Mouse (Mus musculus): ENCODE data around the gene Hivep2.

DNA sequence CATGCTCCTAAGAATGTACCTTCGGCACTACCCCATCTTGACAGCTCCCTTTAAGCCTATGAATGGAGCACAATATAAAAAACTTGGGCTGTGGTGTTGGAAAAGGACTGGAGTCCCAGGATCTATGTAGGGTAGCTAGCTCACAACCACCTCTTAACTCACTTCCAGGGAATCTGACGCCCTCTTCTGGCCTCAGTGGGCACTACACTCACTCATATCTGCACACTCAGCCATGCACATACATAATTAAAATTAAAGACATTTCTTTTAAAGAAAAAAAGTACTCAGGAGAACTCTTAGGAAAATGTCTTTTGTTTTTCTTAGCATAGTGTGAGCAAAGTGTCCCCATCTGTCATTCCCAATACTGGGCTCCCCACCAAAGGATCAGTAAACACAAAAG is 81.1 kb downstream of the Hivep2 start:
- TF ChIP-seq ZC3H11A (IDR thresholded peaks at IDR 0.05; ENCODE audit: borderline replicate concordance, low read depth, low read length) (no peak), CHD2 (IDR thresholded peaks at IDR 0.05; ENCODE audit: low read depth, low read length) (no peak)

All from ES-E14 (cell line).